Comparison of ENCODE assay signal across 9 mouse cellular contexts in genomic region chr11:88689831-88690459, GRCm38 (mm10). TPM values are rescaled to one million over a fixed set of nuclear protein-coding genes. Genes with fewer than 3 reads are reported as not detected.
DNase-seq lines count a peak whose midpoint lies in the region; ATAC-seq and TF ChIP-seq lines count a peak whose summit lies in the region.
"Had no signal": no experiment of that assay in that cellular context is flagged by ENCODE, and none has a peak within 500 bp of the region (broad histone marks: within the 10 kb centered on the region; RNA-seq: fewer than 3 reads in every experiment).

No protein-coding gene starts in this region.

- H3K9ac ChIP-seq in limb, embryonic 13.5 days: 0 out of 2 replicates have a peak overlapping the region, but pooled peaks have one; percentile 4

- no peak for TF ChIP-seq CTCF in gastrocnemius, adult 2 months (IDR thresholded peaks at IDR 0.05)

- H3K9me3 ChIP-seq in limb, embryonic 13.5 days: no peaks in the 10 kb centered on the region

- DNase-seq in gastrocnemius, adult 2 months: no peak
- no peak for DNase-seq in gastrocnemius, postnatal 36 days
- DNase-seq in ES-CJ7 (ENCODE audit: low read depth, low spot score): peak; percentile 99
- peak; percentile 89 for DNase-seq in forelimb bud, embryonic 11.5 days (ENCODE audit: low read depth, low spot score)
- DNase-seq in right cerebral cortex, postnatal 10 days (ENCODE audit: low spot score in 2 of 2): no peak
- no peak for DNase-seq in testis, postnatal 10 days (ENCODE audit: low spot score)
- DNase-seq in spleen, postnatal 14 days (ENCODE audit: low spot score in 2 of 2): no peak
- DNase-seq: lung, adult 18-20 months had no signal

- ATAC-seq in limb, embryonic 13.5 days (ENCODE audit: low FRiP score, low read depth): no peak

- 10% methylated on average over 14 of the region's 14 CpGs for WGBS in limb, embryonic 13.5 days

- no peak overlapping the region for H3K4me3 ChIP-seq in gastrocnemius, adult 2 months
- H3K4me3 ChIP-seq in limb, embryonic 13.5 days: no peak overlapping the region

- intact Hi-C loops in gastrocnemius, adult 2 months (cut with DNase I): no loop called here
- intact Hi-C loops in gastrocnemius, postnatal 36 days (cut with DNase I): no loop called here

- peaks cover 32% of the 10 kb centered on the region; the same call in 1 of the 2 replicates for H3K36me3 ChIP-seq in limb, embryonic 13.5 days

- peak overlapping the region; percentile 49 for H3K27ac ChIP-seq in gastrocnemius, adult 2 months
- H3K27ac ChIP-seq in limb, embryonic 13.5 days: peak overlapping the region; percentile 44; the same call in 1 of the 2 replicates

- H3K4me2 ChIP-seq in limb, embryonic 13.5 days (replicated peaks): peak overlapping the region; percentile 42

- H3K4me1 ChIP-seq in limb, embryonic 13.5 days: peaks cover 89% of the 10 kb centered on the region

- H3K27me3 ChIP-seq in limb, embryonic 13.5 days: peaks cover 4% of the 10 kb centered on the region; the same call in 1 of the 2 replicates

RNA-seq across cellular contexts. Expression of gene Msi2, which starts 28.4 kb away (rescaled TPM):
- 100 to 1,000 TPM; 169 to 193 TPM for total RNA-seq in gastrocnemius, adult 2 months (2021)
- 100 to 1,000 TPM; 178 to 179 TPM for total RNA-seq in gastrocnemius, postnatal 36 days (2021)
- polyA plus RNA-seq in limb, embryonic 13.5 days (2015; fragmentation: Nextera tagmentation; extraction: Ambion mirVana): 21.1 and 21.3 TPM in 2 replicates

Comparison
In these comparisons a context has a peak if more than half of its experiments do, and no peak if none do; other contexts are left out.
1. DNase-seq: peak in ES-CJ7 (single experiment) and forelimb bud, embryonic 11.5 days (single experiment); none in gastrocnemius, adult 2 months (single experiment), gastrocnemius, postnatal 36 days (0 of 2), right cerebral cortex, postnatal 10 days (0 of 2), testis, postnatal 10 days (single experiment) and spleen, postnatal 14 days (0 of 2).